Mouse (Mus musculus): ENCODE results near the gene Tango6. TPM values are rescaled to one million over a fixed set of nuclear protein-coding genes. Genes with fewer than 3 reads are reported as not detected.
"Not testable (repeated sequence)": the region's sequence is repeated elsewhere in the genome, so short reads cannot be mapped to it uniquely, and the experiment has no call there.

Tango6 gene
- polyA plus RNA-seq, 1 experiment from 2014 or later, result 10.1 TPM

DNA sequence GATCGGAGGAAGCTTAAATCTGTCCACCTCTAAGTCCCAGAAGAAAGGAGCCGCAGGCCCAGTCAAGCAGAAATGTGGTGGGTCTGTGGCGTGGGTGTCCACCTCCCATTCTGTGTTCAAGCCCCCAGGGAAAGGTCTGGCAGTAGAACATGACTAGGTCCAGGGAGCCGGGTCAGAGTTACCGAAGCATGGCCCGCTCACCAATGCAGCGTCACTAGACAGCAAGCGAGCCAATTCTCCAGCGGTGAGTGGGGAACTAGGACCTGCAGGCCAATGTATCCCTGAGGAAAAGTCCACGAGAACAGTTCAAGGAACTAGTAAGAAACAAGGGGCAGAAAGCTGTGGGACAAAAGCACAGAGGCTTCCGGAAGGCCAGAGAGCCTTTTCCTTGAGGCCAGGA, 201.2 kb downstream of the Tango6 start:
- WGBS, result 98% methylated on average over 11 of the region's 11 CpGs
- H3K4me2 ChIP-seq (replicated peaks; ENCODE audit: low read depth, low read length); H3K27ac ChIP-seq (ENCODE audit: low read length); H3K4me1 ChIP-seq (ENCODE audit: control insufficient read depth, insufficient read depth, low read length); ATAC-seq (ENCODE audit: insufficient number of reproducible peaks, insufficient read depth, low FRiP score, low read depth); H3K27me3 ChIP-seq (ENCODE audit: control insufficient read depth, insufficient read depth, low read length); H3K4me3 ChIP-seq (ENCODE audit: low read depth, low read length); H3K9ac ChIP-seq (replicated peaks; ENCODE audit: low read depth, low read length); H3K9me3 ChIP-seq (ENCODE audit: control insufficient read depth, low read depth, low read length): not testable (repeated sequence)
- H3K36me3 ChIP-seq (ENCODE audit: control insufficient read depth, insufficient read depth, low read length), result peaks cover 70% of the 10 kb centered on the region

- not testable (repeated sequence) for ATAC-seq (ENCODE audit: insufficient number of reproducible peaks, insufficient read depth, low FRiP score, low read depth); H3K27ac ChIP-seq (ENCODE audit: low read length); H3K9me3 ChIP-seq (ENCODE audit: control insufficient read depth, low read depth, low read length); H3K4me3 ChIP-seq (ENCODE audit: low read depth, low read length); H3K4me1 ChIP-seq (ENCODE audit: control insufficient read depth, insufficient read depth, low read length); H3K27me3 ChIP-seq (ENCODE audit: control insufficient read depth, insufficient read depth, low read length); H3K9ac ChIP-seq (replicated peaks; ENCODE audit: low read depth, low read length); H3K4me2 ChIP-seq (replicated peaks; ENCODE audit: low read depth, low read length)
- peaks cover 62% of the 10 kb centered on the region for H3K36me3 ChIP-seq (ENCODE audit: control insufficient read depth, insufficient read depth, low read length)
- WGBS, result 93% methylated on average over 4 of the region's 4 CpGs
Observed at GRCm38 (mm10) chr8:106884826-106885400, 202.0 kb downstream of the Tango6 start.

DNA sequence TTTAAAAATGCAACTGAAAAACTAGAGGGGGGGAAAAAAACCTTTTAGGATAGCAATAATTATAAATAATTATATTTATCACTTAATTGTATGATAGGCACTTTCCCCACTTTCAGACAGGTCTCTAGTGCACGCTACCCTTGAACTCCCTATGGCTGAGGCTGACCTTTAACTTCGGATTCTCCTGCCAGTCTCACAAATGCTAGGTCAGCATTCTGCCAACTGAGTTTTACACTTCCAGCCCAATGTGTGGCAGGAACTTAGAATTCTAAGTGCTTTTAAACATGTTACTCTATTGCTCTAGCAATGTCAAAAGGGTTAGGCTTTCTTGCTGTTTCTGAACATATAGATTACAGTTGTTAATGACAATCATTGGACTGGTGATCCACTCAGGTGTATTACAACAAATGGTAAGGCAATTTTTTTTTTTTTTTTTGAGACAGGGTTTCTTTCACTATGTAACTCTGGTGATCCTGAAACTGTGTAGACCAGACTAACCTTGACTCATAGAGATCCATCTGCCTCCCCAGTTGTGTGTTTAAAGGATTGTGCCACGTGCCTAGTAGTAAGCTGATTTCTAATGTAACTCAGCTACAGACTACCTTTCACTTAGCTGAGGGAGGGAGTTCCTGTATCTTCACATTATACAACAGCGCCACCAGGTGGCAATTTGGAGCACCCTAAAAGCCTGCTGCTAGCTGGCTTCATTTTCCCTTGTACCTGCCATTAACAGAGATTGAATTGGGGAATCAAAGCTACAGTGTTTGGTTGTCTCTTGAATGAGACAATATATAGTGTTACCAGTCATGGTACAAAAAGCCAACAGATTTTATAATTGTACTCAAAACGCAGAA, 204.7 kb downstream of the Tango6 start:
- Histone ChIP-seq H3K9me3 (ENCODE audit: control insufficient read depth, low read depth, low read length) (no peaks in the 10 kb centered on the region), H3K4me1 (ENCODE audit: control insufficient read depth, insufficient read depth, low read length) (peaks cover 12% of the 10 kb centered on the region; the same call in 1 of the 2 replicates), H3K9ac (replicated peaks; ENCODE audit: low read depth, low read length) (no peak overlapping the region), H3K4me3 (ENCODE audit: low read depth, low read length) (no peak overlapping the region), H3K27me3 (ENCODE audit: control insufficient read depth, insufficient read depth, low read length) (no peaks in the 10 kb centered on the region), H3K4me2 (replicated peaks; ENCODE audit: low read depth, low read length) (no peak overlapping the region), H3K36me3 (ENCODE audit: control insufficient read depth, insufficient read depth, low read length) (peaks cover 43% of the 10 kb centered on the region), H3K27ac (ENCODE audit: low read length) (no peak overlapping the region)
- ATAC-seq (ENCODE audit: insufficient number of reproducible peaks, insufficient read depth, low FRiP score, low read depth), result peak; percentile 80; the same call in 1 of the 2 replicates
- 45% methylated on average over 5 of the region's 5 CpGs for WGBS

DNA sequence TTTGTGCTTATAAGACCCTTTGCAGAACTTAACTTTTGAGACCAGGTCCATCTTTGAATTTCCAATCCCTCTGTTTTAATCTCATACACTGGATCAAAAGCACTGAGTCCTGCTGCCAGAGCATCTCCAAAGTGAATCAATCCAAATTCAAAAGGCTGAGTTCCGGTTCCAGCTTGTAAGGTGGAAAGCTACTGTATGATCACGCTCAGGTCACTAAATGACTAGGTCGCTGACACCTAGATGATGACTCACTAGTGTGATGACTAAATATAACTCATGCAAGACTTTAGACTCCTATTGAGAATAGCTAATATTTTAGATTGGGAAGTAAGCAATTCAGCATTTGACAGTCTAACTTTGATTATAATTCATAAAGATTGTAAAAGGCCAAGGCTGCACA, 205.9 kb downstream of the Tango6 start:
- ATAC-seq (ENCODE audit: insufficient number of reproducible peaks, insufficient read depth, low FRiP score, low read depth), result no peak
- no peak overlapping the region for H3K4me2 ChIP-seq (replicated peaks; ENCODE audit: low read depth, low read length)
- WGBS, result 80% methylated on average over 3 of the region's 3 CpGs

DNA sequence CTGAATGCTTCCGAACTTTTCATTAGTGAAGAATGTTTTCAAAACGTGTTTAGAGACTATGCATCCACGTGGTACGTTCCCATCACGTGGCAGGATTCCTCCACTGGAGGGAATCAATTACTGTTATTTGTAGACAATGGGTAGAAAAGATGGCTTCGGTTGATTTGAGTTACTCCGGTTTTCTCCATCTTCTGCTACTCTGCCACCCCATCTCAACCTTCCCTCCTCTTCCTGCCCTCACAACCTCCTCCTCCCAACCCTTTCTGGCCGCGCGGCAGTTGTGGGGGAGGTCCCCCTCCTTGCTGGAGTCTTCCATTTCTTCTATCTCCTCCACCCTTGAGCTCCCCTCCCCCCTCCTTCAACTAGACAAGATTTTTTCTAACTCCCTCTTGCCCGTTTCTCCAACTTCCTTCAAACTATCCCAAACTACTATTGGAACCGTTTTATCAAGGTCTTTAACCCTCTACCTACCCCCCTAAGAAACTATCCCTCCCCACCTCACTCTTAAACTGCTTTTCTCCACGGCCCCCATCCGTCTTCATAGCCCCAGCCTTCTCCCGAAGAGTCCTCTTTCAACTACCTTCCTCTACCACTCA, 209.4 kb downstream of the Tango6 start:
- H3K27me3 ChIP-seq (ENCODE audit: control insufficient read depth, insufficient read depth, low read length), result no peaks in the 10 kb centered on the region
- H3K27ac ChIP-seq (ENCODE audit: low read length), result peak overlapping the region; percentile 94
- H3K9me3 ChIP-seq (ENCODE audit: control insufficient read depth, low read depth, low read length), result no peaks in the 10 kb centered on the region
- under 1% methylated on average over 15 of the region's 15 CpGs for WGBS
- ATAC-seq (ENCODE audit: insufficient number of reproducible peaks, insufficient read depth, low FRiP score, low read depth), result no peak
- H3K4me2 ChIP-seq (replicated peaks; ENCODE audit: low read depth, low read length), result peak overlapping the region; percentile 62
- H3K4me3 ChIP-seq (ENCODE audit: low read depth, low read length), result peak overlapping the region; percentile 63
- peaks cover 21% of the 10 kb centered on the region; the same call in 1 of the 2 replicates for H3K4me1 ChIP-seq (ENCODE audit: control insufficient read depth, insufficient read depth, low read length)
- peak overlapping the region; percentile 82 for H3K9ac ChIP-seq (replicated peaks; ENCODE audit: low read depth, low read length)
- H3K36me3 ChIP-seq (ENCODE audit: control insufficient read depth, insufficient read depth, low read length), result peaks cover 14% of the 10 kb centered on the region; the same call in 1 of the 2 replicates

More for the DNA sequence above, 205.9 kb downstream of the Tango6 start:
- H3K27ac ChIP-seq (ENCODE audit: low read length), result no peak overlapping the region
- no peaks in the 10 kb centered on the region for H3K9me3 ChIP-seq (ENCODE audit: control insufficient read depth, low read depth, low read length)
- H3K27me3 ChIP-seq (ENCODE audit: control insufficient read depth, insufficient read depth, low read length), result no peaks in the 10 kb centered on the region
- no peak overlapping the region for H3K4me3 ChIP-seq (ENCODE audit: low read depth, low read length)
- peaks cover 32% of the 10 kb centered on the region for H3K36me3 ChIP-seq (ENCODE audit: control insufficient read depth, insufficient read depth, low read length)
- H3K9ac ChIP-seq (replicated peaks; ENCODE audit: low read depth, low read length), result no peak overlapping the region
- H3K4me1 ChIP-seq (ENCODE audit: control insufficient read depth, insufficient read depth, low read length), result peaks cover 12% of the 10 kb centered on the region; the same call in 1 of the 2 replicates

- Histone ChIP-seq H3K9ac (replicated peaks; ENCODE audit: low read depth, low read length) (peak overlapping the region; percentile 82), H3K4me3 (ENCODE audit: low read depth, low read length) (peak overlapping the region; percentile 63), H3K4me1 (ENCODE audit: control insufficient read depth, insufficient read depth, low read length) (peaks cover 21% of the 10 kb centered on the region; the same call in 1 of the 2 replicates), H3K27ac (ENCODE audit: low read length) (peak overlapping the region; percentile 94), H3K27me3 (ENCODE audit: control insufficient read depth, insufficient read depth, low read length) (no peaks in the 10 kb centered on the region), H3K4me2 (replicated peaks; ENCODE audit: low read depth, low read length) (peak overlapping the region; percentile 62), H3K9me3 (ENCODE audit: control insufficient read depth, low read depth, low read length) (no peaks in the 10 kb centered on the region), H3K36me3 (ENCODE audit: control insufficient read depth, insufficient read depth, low read length) (peaks cover 19% of the 10 kb centered on the region)
- ATAC-seq (ENCODE audit: insufficient number of reproducible peaks, insufficient read depth, low FRiP score, low read depth), result peak; percentile 83
- 1% methylated on average over 56 of the region's 57 CpGs for WGBS
Observed at GRCm38 (mm10) chr8:106892806-106893451, 210.1 kb downstream of the Tango6 start.

DNA sequence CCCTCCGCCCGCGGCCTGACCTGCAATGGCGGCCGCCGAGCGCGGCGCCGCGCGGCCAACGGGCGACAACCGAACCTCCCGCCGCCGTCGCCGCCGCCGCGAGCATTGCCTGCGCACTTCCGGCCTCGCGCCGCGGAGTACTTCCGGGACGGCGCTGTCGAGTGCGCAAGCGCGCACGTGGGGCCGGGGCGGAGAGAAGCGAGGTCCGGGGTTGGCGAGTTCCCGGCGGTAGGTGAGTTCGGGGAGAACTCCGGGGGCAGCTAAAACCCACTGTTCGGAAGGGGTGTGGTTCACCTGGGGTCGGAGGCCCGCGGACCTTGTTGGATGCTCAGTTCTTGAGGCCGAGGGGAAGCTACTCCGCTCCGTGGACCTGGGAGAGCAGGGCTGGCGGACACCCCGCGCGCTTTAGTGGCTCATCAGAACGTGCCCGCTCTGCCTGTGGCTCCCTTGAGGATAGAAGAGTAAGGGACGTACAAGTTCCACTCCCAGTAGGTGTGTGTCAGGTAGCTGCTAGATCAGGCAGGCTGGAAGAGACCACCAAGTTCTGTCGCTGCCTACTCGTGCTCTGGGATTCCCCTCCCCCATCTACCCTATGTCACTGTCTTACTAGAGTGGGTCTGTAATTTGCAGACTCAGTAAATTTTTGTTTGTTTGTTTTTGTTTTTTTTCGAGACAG, 210.8 kb downstream of the Tango6 start, which contains the start of gene Utp4:
Gene Utp4 (plus strand): TSS at position 156 of the 676 bp plus-strand sequence.
- Histone ChIP-seq H3K4me3 (ENCODE audit: low read depth, low read length) (peak within 1 kb of the TSS; percentile 63), H3K9ac (replicated peaks; ENCODE audit: low read depth, low read length) (peak within 1 kb of the TSS; percentile 82), H3K4me2 (replicated peaks; ENCODE audit: low read depth, low read length) (peak within 1 kb of the TSS; percentile 62), H3K9me3 (ENCODE audit: control insufficient read depth, low read depth, low read length) (no peaks in the 10 kb centered on the region), H3K4me1 (ENCODE audit: control insufficient read depth, insufficient read depth, low read length) (peaks cover 21% of the 10 kb centered on the region; the same call in 1 of the 2 replicates), H3K27ac (ENCODE audit: low read length) (peak within 1 kb of the TSS; percentile 94), H3K27me3 (ENCODE audit: control insufficient read depth, insufficient read depth, low read length) (no peaks in the 10 kb centered on the region), H3K36me3 (ENCODE audit: control insufficient read depth, insufficient read depth, low read length) (peaks cover 26% of the 10 kb centered on the region)
- peak; percentile 95 for ATAC-seq (ENCODE audit: insufficient number of reproducible peaks, insufficient read depth, low FRiP score, low read depth)
- WGBS, result 1% methylated on average over 58 of the region's 63 CpGs

All from stomach, embryonic 14.5 days (tissue).